Mouse (Mus musculus): ENCODE data around the gene Slc35f3. TPM values are rescaled to one million over a fixed set of nuclear protein-coding genes. Genes with fewer than 3 reads are reported as not detected.

Slc35f3 gene
- total RNA-seq, 1 experiment = 0.18 TPM

GRCm38 (mm10) chr8:126297284-126297845, 993 bp upstream of the Slc35f3 start:
- Histone ChIP-seq H3K4me1 (ENCODE audit: control insufficient read depth in 2 of 2, insufficient read depth in 2 of 2, low read length in 2 of 2, poor library complexity in 1 of 2) (no peaks in the 10 kb centered on the region; a peak in 1 of 4 replicates), H3K36me3 (ENCODE audit: control insufficient read depth, insufficient read depth, low read length, poor library complexity, severe bottlenecking) (no peaks in the 10 kb centered on the region), H3K27ac (ENCODE audit: insufficient read depth, low read depth, low read length, poor library complexity, severe bottlenecking) (no peak overlapping the region), H3K4me3 (ENCODE audit: insufficient read depth in 1 of 2, low read depth in 1 of 2, low read length in 2 of 2, poor library complexity in 1 of 2, severe bottlenecking in 1 of 2) (no peak overlapping the region), H3K9me3 (ENCODE audit: control insufficient read depth, insufficient read depth, low read depth, low read length) (no peaks in the 10 kb centered on the region), H3K9ac (ENCODE audit: insufficient read depth, low read depth, low read length, poor library complexity, severe bottlenecking) (no peak overlapping the region)
- in situ Hi-C loops (cut with MboI; ENCODE audit: low sequenced_read_pairs in 2 of 2, unreplicated experiment in 2 of 2) = no loop called here
- no peak for TF ChIP-seq CHD2 (IDR thresholded peaks at IDR 0.05; ENCODE audit: low read depth, low read length)
- peak; percentile 26; the same call in 1 of the 2 replicates for TF ChIP-seq ZC3H11A (IDR thresholded peaks at IDR 0.05; ENCODE audit: borderline replicate concordance, low read depth, low read length)
- DNase-seq (ENCODE audit: low read depth, low spot score) = peak; percentile 68

GRCm38 (mm10) chr8:126299333-126299732, 975 bp downstream of the Slc35f3 start:
- no peak for DNase-seq (ENCODE audit: low read depth, low spot score)
- Histone ChIP-seq H3K9me3 (ENCODE audit: control insufficient read depth, insufficient read depth, low read depth, low read length) (no peaks in the 10 kb centered on the region), H3K9ac (ENCODE audit: insufficient read depth, low read depth, low read length, poor library complexity, severe bottlenecking) (no peak overlapping the region), H3K27ac (ENCODE audit: insufficient read depth, low read depth, low read length, poor library complexity, severe bottlenecking) (no peak overlapping the region), H3K4me1 (ENCODE audit: control insufficient read depth in 2 of 2, insufficient read depth in 2 of 2, low read length in 2 of 2, poor library complexity in 1 of 2) (no peaks in the 10 kb centered on the region; a peak in 1 of 4 replicates), H3K4me3 (ENCODE audit: insufficient read depth in 1 of 2, low read depth in 1 of 2, low read length in 2 of 2, poor library complexity in 1 of 2, severe bottlenecking in 1 of 2) (no peak overlapping the region), H3K36me3 (ENCODE audit: control insufficient read depth, insufficient read depth, low read length, poor library complexity, severe bottlenecking) (no peaks in the 10 kb centered on the region)
- TF ChIP-seq CHD2 (IDR thresholded peaks at IDR 0.05; ENCODE audit: low read depth, low read length) = no peak
- no peak for TF ChIP-seq MAFK (IDR thresholded peaks at IDR 0.05; ENCODE audit: insufficient read depth, low read depth, low read length)
- TF ChIP-seq ZC3H11A (IDR thresholded peaks at IDR 0.05; ENCODE audit: borderline replicate concordance, low read depth, low read length) = no peak
- TF ChIP-seq ZNF384 (IDR thresholded peaks at IDR 0.05; ENCODE audit: low read depth, low read length) = no peak
- TF ChIP-seq HCFC1 (IDR thresholded peaks at IDR 0.05; ENCODE audit: borderline replicate concordance, insufficient read depth, low read length) = no peak
- in situ Hi-C loops (cut with MboI; ENCODE audit: low sequenced_read_pairs in 2 of 2, unreplicated experiment in 2 of 2) = no loop called here

- H3K4me1 ChIP-seq (ENCODE audit: control insufficient read depth in 2 of 2, insufficient read depth in 2 of 2, low read length in 2 of 2, poor library complexity in 1 of 2) = no peaks in the 10 kb centered on the region; a peak in 1 of 4 replicates
- H3K36me3 ChIP-seq (ENCODE audit: control insufficient read depth, insufficient read depth, low read length, poor library complexity, severe bottlenecking) = no peaks in the 10 kb centered on the region
- TF ChIP-seq ZNF384 (IDR thresholded peaks at IDR 0.05; ENCODE audit: low read depth, low read length) = no peak
- no peak for TF ChIP-seq MAFK (IDR thresholded peaks at IDR 0.05; ENCODE audit: insufficient read depth, low read depth, low read length)
- no peak for TF ChIP-seq CHD2 (IDR thresholded peaks at IDR 0.05; ENCODE audit: low read depth, low read length)
- no peak for TF ChIP-seq ZC3H11A (IDR thresholded peaks at IDR 0.05; ENCODE audit: borderline replicate concordance, low read depth, low read length)
- TF ChIP-seq HCFC1 (IDR thresholded peaks at IDR 0.05; ENCODE audit: borderline replicate concordance, insufficient read depth, low read length) = no peak
- H3K9me3 ChIP-seq (ENCODE audit: control insufficient read depth, insufficient read depth, low read depth, low read length) = no peaks in the 10 kb centered on the region
- H3K9ac ChIP-seq (ENCODE audit: insufficient read depth, low read depth, low read length, poor library complexity, severe bottlenecking) = no peak overlapping the region
- H3K27ac ChIP-seq (ENCODE audit: insufficient read depth, low read depth, low read length, poor library complexity, severe bottlenecking) = no peak overlapping the region
- no peak overlapping the region for H3K4me3 ChIP-seq (ENCODE audit: insufficient read depth in 1 of 2, low read depth in 1 of 2, low read length in 2 of 2, poor library complexity in 1 of 2, severe bottlenecking in 1 of 2)
- in situ Hi-C loops (cut with MboI; ENCODE audit: low sequenced_read_pairs in 2 of 2, unreplicated experiment in 2 of 2) = no loop called here
- no peak for DNase-seq (ENCODE audit: low read depth, low spot score)
Measured at GRCm38 (mm10) chr8:126300350-126300749, 2.0 kb downstream of the Slc35f3 start.

GRCm38 (mm10) chr8:126301580-126301979, 3.2 kb downstream of the Slc35f3 start:
- Histone ChIP-seq H3K4me1 (ENCODE audit: control insufficient read depth in 2 of 2, insufficient read depth in 2 of 2, low read length in 2 of 2, poor library complexity in 1 of 2) (no peaks in the 10 kb centered on the region; a peak in 1 of 4 replicates), H3K9me3 (ENCODE audit: control insufficient read depth, insufficient read depth, low read depth, low read length) (no peaks in the 10 kb centered on the region), H3K36me3 (ENCODE audit: control insufficient read depth, insufficient read depth, low read length, poor library complexity, severe bottlenecking) (no peaks in the 10 kb centered on the region), H3K27ac (ENCODE audit: insufficient read depth, low read depth, low read length, poor library complexity, severe bottlenecking) (no peak overlapping the region), H3K9ac (ENCODE audit: insufficient read depth, low read depth, low read length, poor library complexity, severe bottlenecking) (no peak overlapping the region), H3K4me3 (ENCODE audit: insufficient read depth in 1 of 2, low read depth in 1 of 2, low read length in 2 of 2, poor library complexity in 1 of 2, severe bottlenecking in 1 of 2) (no peak overlapping the region)
- in situ Hi-C loops (cut with MboI; ENCODE audit: low sequenced_read_pairs in 2 of 2, unreplicated experiment in 2 of 2) = no loop called here
- TF ChIP-seq CHD2 (IDR thresholded peaks at IDR 0.05; ENCODE audit: low read depth, low read length) (no peak), ZC3H11A (IDR thresholded peaks at IDR 0.05; ENCODE audit: borderline replicate concordance, low read depth, low read length) (no peak), ZNF384 (IDR thresholded peaks at IDR 0.05; ENCODE audit: low read depth, low read length) (no peak), MAFK (IDR thresholded peaks at IDR 0.05; ENCODE audit: insufficient read depth, low read depth, low read length) (no peak), HCFC1 (IDR thresholded peaks at IDR 0.05; ENCODE audit: borderline replicate concordance, insufficient read depth, low read length) (no peak)
- DNase-seq (ENCODE audit: low read depth, low spot score) = no peak

GRCm38 (mm10) chr8:126307164-126307563, 8.8 kb downstream of the Slc35f3 start:
- H3K9me3 ChIP-seq (ENCODE audit: control insufficient read depth, insufficient read depth, low read depth, low read length) = no peaks in the 10 kb centered on the region
- no peak overlapping the region for H3K4me3 ChIP-seq (ENCODE audit: insufficient read depth in 1 of 2, low read depth in 1 of 2, low read length in 2 of 2, poor library complexity in 1 of 2, severe bottlenecking in 1 of 2)
- in situ Hi-C loops (cut with MboI; ENCODE audit: low sequenced_read_pairs in 2 of 2, unreplicated experiment in 2 of 2) = no loop called here
- DNase-seq (ENCODE audit: low read depth, low spot score) = no peak
- H3K9ac ChIP-seq (ENCODE audit: insufficient read depth, low read depth, low read length, poor library complexity, severe bottlenecking) = no peak overlapping the region
- H3K36me3 ChIP-seq (ENCODE audit: control insufficient read depth, insufficient read depth, low read length, poor library complexity, severe bottlenecking) = no peaks in the 10 kb centered on the region
- H3K4me1 ChIP-seq (ENCODE audit: control insufficient read depth in 2 of 2, insufficient read depth in 2 of 2, low read length in 2 of 2, poor library complexity in 1 of 2) = no peaks in the 10 kb centered on the region
- H3K27ac ChIP-seq (ENCODE audit: insufficient read depth, low read depth, low read length, poor library complexity, severe bottlenecking) = no peak overlapping the region
- TF ChIP-seq ZC3H11A (IDR thresholded peaks at IDR 0.05; ENCODE audit: borderline replicate concordance, low read depth, low read length) = no peak
- no peak for TF ChIP-seq ZNF384 (IDR thresholded peaks at IDR 0.05; ENCODE audit: low read depth, low read length)
- no peak for TF ChIP-seq CHD2 (IDR thresholded peaks at IDR 0.05; ENCODE audit: low read depth, low read length)
- no peak for TF ChIP-seq MAFK (IDR thresholded peaks at IDR 0.05; ENCODE audit: insufficient read depth, low read depth, low read length)
- TF ChIP-seq HCFC1 (IDR thresholded peaks at IDR 0.05; ENCODE audit: borderline replicate concordance, insufficient read depth, low read length) = no peak
